Mouse (Mus musculus): ENCODE measurements at regions not wholly inside any gene's neighbourhood (a gene's known extent, or its start where the extent isn't known, plus 50 kb on each side); places are given as distances from the start of the nearest gene placed in this dataset.

DNA sequence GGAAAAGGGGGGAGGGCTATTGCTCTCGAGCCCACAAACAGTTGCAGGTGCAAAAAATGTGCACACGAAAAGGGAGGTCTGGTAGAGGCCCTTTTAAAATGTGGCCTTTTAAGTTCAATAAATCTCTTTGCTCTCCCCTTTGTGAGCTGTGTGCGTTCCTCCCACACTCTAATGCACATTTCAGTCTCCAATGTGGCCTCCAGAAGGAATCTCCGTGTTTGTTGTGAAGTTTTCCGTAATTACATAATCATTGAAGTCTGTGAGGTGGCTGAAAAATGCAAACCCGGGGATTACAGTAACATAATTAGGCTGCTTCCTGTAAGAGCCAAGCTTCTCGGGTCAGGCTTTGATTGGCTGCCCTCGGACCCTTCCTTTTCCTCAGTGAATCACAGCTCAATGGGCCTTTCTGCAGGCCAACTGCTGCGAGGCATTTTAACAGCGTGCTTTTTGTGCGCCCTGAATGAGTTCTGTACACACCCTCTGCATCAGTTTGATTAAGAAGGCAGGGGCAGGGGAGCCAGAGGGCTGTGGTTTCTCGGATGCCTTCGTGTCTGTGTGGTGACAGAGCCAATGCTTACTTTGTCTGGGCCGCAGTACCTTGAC is 179.8 kb upstream of the Prep start:
- TF ChIP-seq TAL1 (IDR thresholded peaks at IDR 0.05; ENCODE audit: low read length) (no peak), GATA1 (IDR thresholded peaks at IDR 0.05; ENCODE audit: low read length) (no peak)
- no peaks in the 10 kb centered on the region for H3K9me3 ChIP-seq (ENCODE audit: control insufficient read depth, low read length)
- H3K4me3 ChIP-seq (replicated peaks) = no peak overlapping the region
- no peaks in the 10 kb centered on the region for H3K36me3 ChIP-seq (ENCODE audit: control insufficient read depth)
- H3K27me3 ChIP-seq (ENCODE audit: control insufficient read depth) = no peaks in the 10 kb centered on the region
- H3K4me1 ChIP-seq (ENCODE audit: control insufficient read depth) = no peaks in the 10 kb centered on the region

- Histone ChIP-seq H3K36me3 (ENCODE audit: control insufficient read depth) (no peaks in the 10 kb centered on the region), H3K9me3 (ENCODE audit: control insufficient read depth, low read length) (no peaks in the 10 kb centered on the region), H3K4me3 (replicated peaks) (no peak overlapping the region), H3K27me3 (ENCODE audit: control insufficient read depth) (no peaks in the 10 kb centered on the region), H3K4me1 (ENCODE audit: control insufficient read depth) (no peaks in the 10 kb centered on the region)
- no peak for TF ChIP-seq GATA1 (IDR thresholded peaks at IDR 0.05; ENCODE audit: low read length)
- TF ChIP-seq TAL1 (IDR thresholded peaks at IDR 0.05; ENCODE audit: low read length) = no peak
Measured at GRCm38 (mm10) chr10:44881967-44882366, 185.0 kb upstream of the Prep start.

- Histone ChIP-seq H3K27me3 (ENCODE audit: control insufficient read depth) (no peaks in the 10 kb centered on the region), H3K36me3 (ENCODE audit: control insufficient read depth) (no peaks in the 10 kb centered on the region), H3K4me3 (replicated peaks) (no peak overlapping the region), H3K4me1 (ENCODE audit: control insufficient read depth) (no peaks in the 10 kb centered on the region), H3K9me3 (ENCODE audit: control insufficient read depth, low read length) (no peaks in the 10 kb centered on the region)
- TF ChIP-seq TAL1 (IDR thresholded peaks at IDR 0.05; ENCODE audit: low read length) = no peak
- no peak for TF ChIP-seq GATA1 (IDR thresholded peaks at IDR 0.05; ENCODE audit: low read length)
Measured at GRCm38 (mm10) chr10:44877076-44877663, 189.8 kb upstream of the Prep start.

DNA sequence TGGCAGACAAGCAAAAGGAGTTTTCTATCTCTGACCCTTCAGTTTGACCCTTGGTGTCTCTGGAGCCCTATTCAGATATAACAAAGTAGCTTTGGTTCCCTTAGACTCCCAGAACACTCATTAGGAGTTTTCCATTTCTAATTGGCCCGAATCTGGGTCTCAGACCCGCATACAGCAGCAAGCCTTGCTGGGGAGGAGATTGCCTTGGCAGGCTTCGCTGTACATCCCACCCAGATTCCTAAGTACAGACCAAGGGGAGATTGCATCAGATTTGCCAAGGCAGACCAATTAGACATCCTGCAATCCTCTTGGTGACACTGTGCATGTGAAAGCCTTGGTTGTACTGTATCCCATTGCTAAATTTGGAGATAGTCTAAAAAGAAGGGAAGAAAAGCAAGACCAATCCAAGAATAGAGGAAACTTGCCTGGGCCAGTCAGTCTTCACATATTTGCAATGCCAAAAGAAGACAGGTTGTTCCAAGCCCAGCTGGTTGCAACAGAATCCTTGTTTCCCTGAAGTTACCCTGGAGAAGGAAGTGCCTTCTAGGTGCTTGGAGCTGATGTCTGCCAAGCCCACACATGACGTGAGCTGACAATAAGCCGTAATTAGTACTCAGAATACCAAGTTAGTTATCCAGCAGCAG is 193.2 kb upstream of the Prep start:
- TF ChIP-seq TAL1 (IDR thresholded peaks at IDR 0.05; ENCODE audit: low read length) (no peak), GATA1 (IDR thresholded peaks at IDR 0.05; ENCODE audit: low read length) (no peak)
- no peaks in the 10 kb centered on the region for H3K9me3 ChIP-seq (ENCODE audit: control insufficient read depth, low read length)

DNA sequence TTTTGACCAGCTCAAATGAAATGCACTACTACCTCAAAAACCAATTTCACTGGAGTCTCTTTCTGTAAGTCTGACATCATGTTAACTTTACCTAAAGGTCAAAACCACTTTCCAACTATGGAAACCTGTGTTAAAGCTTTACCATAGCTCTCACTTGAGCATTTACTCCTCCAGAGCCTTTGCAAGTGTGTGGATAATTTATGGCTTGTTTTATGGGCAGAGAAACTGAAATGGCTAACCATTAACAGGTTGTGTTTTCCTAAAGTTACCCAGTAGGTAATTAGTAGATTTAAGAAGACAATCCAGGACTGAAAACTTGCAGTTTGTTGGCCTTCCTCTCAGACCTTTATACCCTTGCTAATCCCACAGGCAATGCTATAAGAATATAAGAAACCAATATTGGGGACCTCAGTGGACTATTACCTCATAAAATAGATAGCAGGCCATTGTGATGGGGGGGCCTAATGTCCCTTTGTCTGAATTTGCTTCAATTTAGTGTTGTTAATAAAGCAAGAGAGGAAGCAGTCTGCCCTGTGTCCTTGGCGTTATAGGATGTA is 202.7 kb upstream of the Prep start:
- Histone ChIP-seq H3K27me3 (ENCODE audit: control insufficient read depth) (no peaks in the 10 kb centered on the region), H3K4me1 (ENCODE audit: control insufficient read depth) (no peaks in the 10 kb centered on the region), H3K4me3 (replicated peaks) (no peak overlapping the region), H3K36me3 (ENCODE audit: control insufficient read depth) (no peaks in the 10 kb centered on the region), H3K9me3 (ENCODE audit: control insufficient read depth, low read length) (no peaks in the 10 kb centered on the region)
- TF ChIP-seq GATA1 (IDR thresholded peaks at IDR 0.05; ENCODE audit: low read length) = no peak
- no peak for TF ChIP-seq TAL1 (IDR thresholded peaks at IDR 0.05; ENCODE audit: low read length)

More for the DNA sequence above, 193.2 kb upstream of the Prep start:
- Histone ChIP-seq H3K27me3 (ENCODE audit: control insufficient read depth) (no peaks in the 10 kb centered on the region), H3K36me3 (ENCODE audit: control insufficient read depth) (no peaks in the 10 kb centered on the region), H3K4me3 (replicated peaks) (no peak overlapping the region), H3K4me1 (ENCODE audit: control insufficient read depth) (no peaks in the 10 kb centered on the region)

DNA sequence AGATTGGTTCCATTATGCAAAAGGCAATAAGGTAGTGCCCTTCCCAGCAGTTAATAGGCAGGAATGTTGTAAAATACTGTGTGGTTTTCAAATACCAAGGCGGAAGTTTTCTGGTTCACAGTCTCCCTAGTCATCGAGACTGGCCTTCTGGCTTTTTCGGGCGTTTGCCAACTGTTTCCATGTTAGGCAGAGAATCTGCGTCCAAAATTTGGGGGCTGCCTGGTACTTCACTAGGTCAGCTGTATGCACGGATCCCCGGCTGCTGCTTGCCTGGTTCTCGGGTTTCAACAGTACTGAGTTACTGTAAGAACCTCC is 204.7 kb upstream of the Prep start:
- Histone ChIP-seq H3K9me3 (ENCODE audit: control insufficient read depth, low read length) (no peaks in the 10 kb centered on the region), H3K36me3 (ENCODE audit: control insufficient read depth) (no peaks in the 10 kb centered on the region), H3K27me3 (ENCODE audit: control insufficient read depth) (no peaks in the 10 kb centered on the region), H3K4me3 (replicated peaks) (no peak overlapping the region), H3K4me1 (ENCODE audit: control insufficient read depth) (no peaks in the 10 kb centered on the region)
- TF ChIP-seq TAL1 (IDR thresholded peaks at IDR 0.05; ENCODE audit: low read length) = no peak
- TF ChIP-seq GATA1 (IDR thresholded peaks at IDR 0.05; ENCODE audit: low read length) = no peak

- Histone ChIP-seq H3K27me3 (ENCODE audit: control insufficient read depth) (no peaks in the 10 kb centered on the region), H3K9me3 (ENCODE audit: control insufficient read depth, low read length) (no peaks in the 10 kb centered on the region), H3K36me3 (ENCODE audit: control insufficient read depth) (no peaks in the 10 kb centered on the region), H3K4me3 (replicated peaks) (no peak overlapping the region), H3K4me1 (ENCODE audit: control insufficient read depth) (no peaks in the 10 kb centered on the region)
- TF ChIP-seq GATA1 (IDR thresholded peaks at IDR 0.05; ENCODE audit: low read length) (no peak), TAL1 (IDR thresholded peaks at IDR 0.05; ENCODE audit: low read length) (no peak)
Measured at GRCm38 (mm10) chr10:44861671-44862359, 205.2 kb upstream of the Prep start.

DNA sequence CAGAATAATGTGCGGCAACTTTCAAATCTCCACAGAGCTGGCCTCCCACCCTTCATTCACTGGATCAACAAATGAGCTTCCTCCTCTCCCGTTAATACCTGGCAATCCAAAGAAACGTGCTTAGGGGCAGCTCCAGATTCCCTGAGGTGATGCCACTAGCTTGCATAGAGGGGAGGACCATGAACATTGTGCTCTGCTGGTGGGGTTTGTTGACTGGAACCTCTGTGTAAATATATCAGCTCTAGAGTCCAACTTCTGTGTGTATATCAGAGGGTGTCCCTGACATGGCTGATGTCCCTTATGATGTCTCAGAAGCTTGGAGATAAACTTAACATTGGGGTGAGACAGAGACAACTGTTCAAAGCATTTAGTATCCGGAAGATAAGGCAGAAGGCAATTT is 209.6 kb upstream of the Prep start:
- no peaks in the 10 kb centered on the region for H3K9me3 ChIP-seq (ENCODE audit: control insufficient read depth, low read length)
- no peaks in the 10 kb centered on the region for H3K4me1 ChIP-seq (ENCODE audit: control insufficient read depth)
- no peaks in the 10 kb centered on the region for H3K36me3 ChIP-seq (ENCODE audit: control insufficient read depth)
- H3K27me3 ChIP-seq (ENCODE audit: control insufficient read depth) = no peaks in the 10 kb centered on the region
- no peak overlapping the region for H3K4me3 ChIP-seq (replicated peaks)
- TF ChIP-seq GATA1 (IDR thresholded peaks at IDR 0.05; ENCODE audit: low read length) (no peak), TAL1 (IDR thresholded peaks at IDR 0.05; ENCODE audit: low read length) (no peak)

- no peaks in the 10 kb centered on the region for H3K36me3 ChIP-seq (ENCODE audit: control insufficient read depth)
- no peak overlapping the region for H3K4me3 ChIP-seq (replicated peaks)
- TF ChIP-seq TAL1 (IDR thresholded peaks at IDR 0.05; ENCODE audit: low read length) = no peak
- TF ChIP-seq GATA1 (IDR thresholded peaks at IDR 0.05; ENCODE audit: low read length) = no peak
- no peaks in the 10 kb centered on the region for H3K9me3 ChIP-seq (ENCODE audit: control insufficient read depth, low read length)
- no peaks in the 10 kb centered on the region for H3K27me3 ChIP-seq (ENCODE audit: control insufficient read depth)
- no peaks in the 10 kb centered on the region for H3K4me1 ChIP-seq (ENCODE audit: control insufficient read depth)
Measured at GRCm38 (mm10) chr10:44854109-44854508, 212.9 kb upstream of the Prep start.
